Mouse (Mus musculus) liver, adult (tissue): ENCODE data around the gene Arhgap15.

Experiments
- GATA4 ChIP-seq: IDR thresholded peaks from 2 replicates; pipeline ENCODE4 v1.6.1; 2014; ENCODE audit warnings: mild to moderate bottlenecking, low read length; ENCODE audit not compliant: insufficient replicate concordance

Gene Arhgap15

GRCm38 (mm10) chr2:44336720-44337354 is 588.2 kb downstream of the Arhgap15 start:
- no peak for TF ChIP-seq GATA4

GRCm38 (mm10) chr2:44338467-44338866 is 589.8 kb downstream of the Arhgap15 start:
- no peak for TF ChIP-seq GATA4

- TF ChIP-seq GATA4 = no peak
Measured at GRCm38 (mm10) chr2:44341091-44341571, 592.5 kb downstream of the Arhgap15 start.

- no peak for TF ChIP-seq GATA4
Measured at GRCm38 (mm10) chr2:44344861-44345260, 596.2 kb downstream of the Arhgap15 start.

GRCm38 (mm10) chr2:44345325-44345945 is 596.8 kb downstream of the Arhgap15 start:
- no peak for TF ChIP-seq GATA4

DNA sequence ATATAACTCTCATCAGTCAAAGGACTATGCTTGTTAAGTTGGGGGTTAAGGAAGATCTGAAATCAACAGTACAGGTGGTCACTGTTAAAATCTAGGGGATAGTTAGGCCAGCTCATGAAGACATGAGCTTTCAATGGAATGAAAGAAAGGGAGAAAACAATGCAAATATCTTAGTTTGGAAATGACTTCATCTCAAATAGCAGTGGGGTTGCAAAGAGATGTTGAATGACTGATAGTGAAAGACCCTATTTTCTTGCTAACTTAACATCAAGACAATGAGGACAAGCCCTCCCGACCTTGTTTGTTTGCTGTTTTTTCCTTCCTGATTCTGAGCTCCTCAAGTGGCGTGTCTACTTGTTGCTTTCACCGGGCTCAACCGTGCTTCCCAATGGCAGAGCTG is 597.6 kb downstream of the Arhgap15 start:
- TF ChIP-seq GATA4 = no peak

DNA sequence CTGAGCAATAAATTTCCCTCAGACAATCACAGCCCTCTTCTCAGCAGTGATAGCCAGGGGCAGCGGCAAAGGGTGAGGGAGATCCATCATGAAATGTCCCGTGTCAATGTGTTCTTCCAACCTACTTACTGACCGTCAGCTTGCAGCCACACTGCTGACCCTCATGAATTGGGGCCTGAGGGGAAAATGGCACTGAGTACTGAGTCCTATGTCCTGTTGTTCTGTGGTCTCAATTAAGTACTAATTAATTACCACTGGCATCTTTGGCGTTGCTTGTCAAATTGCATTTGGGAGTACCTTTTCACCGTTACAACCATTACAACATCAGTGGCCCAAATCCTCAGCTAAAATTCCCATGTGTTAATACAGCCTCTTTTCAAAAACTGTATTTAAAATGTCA is 599.2 kb downstream of the Arhgap15 start:
- no peak for TF ChIP-seq GATA4

DNA sequence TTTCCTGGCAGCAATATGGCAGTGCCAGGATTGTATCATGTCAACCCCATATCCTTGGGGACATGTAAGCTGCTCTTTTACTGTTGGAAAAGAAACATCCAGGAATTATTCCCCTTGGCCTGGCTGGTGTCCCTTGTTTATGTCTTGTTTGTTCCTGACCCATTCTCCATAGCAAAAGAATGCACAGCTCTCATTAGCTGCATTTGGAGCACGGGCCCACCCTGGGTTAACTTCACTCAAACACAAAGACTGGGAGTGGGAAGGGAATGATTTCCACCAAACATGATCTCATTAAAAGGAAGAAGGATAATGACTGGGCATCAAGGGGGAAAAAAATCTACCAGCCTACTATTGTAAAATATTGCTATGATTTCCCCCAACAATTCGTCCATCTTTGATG is 600.5 kb downstream of the Arhgap15 start:
- no peak for TF ChIP-seq GATA4

GRCm38 (mm10) chr2:44352885-44353284 is 604.3 kb downstream of the Arhgap15 start:
- no peak for TF ChIP-seq GATA4

GRCm38 (mm10) chr2:44353594-44353993 is 605.0 kb downstream of the Arhgap15 start:
- TF ChIP-seq GATA4 = no peak

DNA sequence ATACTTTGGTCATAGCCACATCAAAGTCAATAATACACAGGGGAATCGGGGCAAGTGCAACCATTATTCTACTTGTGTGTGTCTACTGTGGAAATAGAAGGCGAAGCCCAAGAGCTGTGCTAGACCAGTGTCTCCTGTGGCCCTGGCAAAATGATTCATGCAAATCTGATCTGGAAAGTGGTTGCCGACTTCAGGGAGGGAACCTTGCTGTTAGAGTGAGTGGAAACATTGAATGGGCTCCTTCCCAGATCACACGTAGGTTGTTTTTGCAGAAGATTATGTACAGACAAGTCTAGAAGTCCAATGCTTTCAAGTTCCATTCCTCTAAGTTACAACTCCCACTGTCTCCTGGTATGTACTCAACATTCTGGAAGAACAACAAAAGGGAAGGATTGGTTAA is 606.2 kb downstream of the Arhgap15 start:
- no peak for TF ChIP-seq GATA4

GRCm38 (mm10) chr2:44355316-44355715 is 606.7 kb downstream of the Arhgap15 start:
- no peak for TF ChIP-seq GATA4

- no peak for TF ChIP-seq GATA4
Measured at GRCm38 (mm10) chr2:44356248-44356886, 607.7 kb downstream of the Arhgap15 start.

DNA sequence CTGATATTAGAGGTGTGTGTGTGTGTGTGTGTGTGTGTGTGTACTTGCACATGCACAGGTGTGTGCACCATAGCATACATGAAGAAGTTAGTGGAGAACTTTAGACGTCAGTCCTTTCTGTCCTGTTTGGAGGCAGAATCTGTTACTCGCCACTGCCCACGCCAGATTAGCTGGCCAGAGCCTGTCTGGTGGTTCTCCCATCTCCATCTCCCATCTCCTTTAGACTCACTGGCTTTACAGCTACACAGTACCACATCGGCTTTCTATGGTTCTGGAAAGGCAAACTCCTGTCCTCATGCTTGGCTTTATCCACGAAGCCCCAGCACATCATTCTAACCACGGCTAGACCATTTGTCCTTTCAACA is 608.2 kb downstream of the Arhgap15 start:
- no peak for TF ChIP-seq GATA4

- no peak for TF ChIP-seq GATA4
Measured at GRCm38 (mm10) chr2:44380225-44380624, 631.6 kb downstream of the Arhgap15 start.

- no peak for TF ChIP-seq GATA4
Measured at GRCm38 (mm10) chr2:44384541-44384940, 635.9 kb downstream of the Arhgap15 start.
